Mouse (Mus musculus): ENCODE measurements at regions not wholly inside any gene's neighbourhood (a gene's known extent, or its start where the extent isn't known, plus 50 kb on each side); places are given as distances from the start of the nearest gene placed in this dataset.
A peak's percentile ranks its signal among the peaks of the same experiment; 100 is the strongest.

DNA sequence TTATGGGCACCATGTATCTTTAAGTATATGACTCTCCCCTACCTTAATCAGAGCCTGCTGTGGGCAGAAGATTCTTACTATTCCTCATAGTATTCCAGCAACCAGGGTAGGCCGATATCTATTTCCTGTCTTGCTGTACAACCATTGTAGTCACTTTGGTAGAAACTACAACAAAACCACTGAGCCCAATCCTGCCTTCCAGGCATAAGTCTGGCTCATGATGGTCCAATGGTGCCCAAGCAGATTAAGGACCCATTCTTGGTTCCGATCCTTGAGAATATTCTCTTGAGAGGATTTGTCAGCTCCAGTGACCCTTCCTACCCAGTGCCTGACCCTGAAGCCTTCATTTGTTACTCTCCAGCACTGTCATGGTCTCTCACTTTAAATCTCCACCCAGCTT lies 102.9 kb upstream of the Mylip start:
- no peak for DNase-seq

DNA sequence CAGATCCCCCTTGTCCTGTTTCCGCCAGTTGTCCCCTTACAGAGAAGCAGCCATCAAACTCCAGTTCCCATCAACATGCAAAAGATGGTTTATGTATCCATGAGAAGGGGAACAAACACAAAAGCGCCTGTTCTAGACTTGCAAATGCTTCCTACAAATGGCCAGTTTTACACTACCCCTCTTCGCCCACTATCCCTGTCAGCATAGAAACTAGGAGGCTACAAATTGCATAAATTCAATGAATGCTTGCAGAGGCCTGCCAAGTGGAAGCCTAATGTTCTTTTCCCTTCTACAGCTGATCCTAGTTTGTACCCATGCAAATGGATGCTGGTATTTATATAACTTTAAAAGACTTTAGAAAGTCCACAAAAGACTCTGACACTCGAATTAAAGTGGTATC lies 102.3 kb upstream of the Mylip start:
- DNase-seq, result no peak

DNA sequence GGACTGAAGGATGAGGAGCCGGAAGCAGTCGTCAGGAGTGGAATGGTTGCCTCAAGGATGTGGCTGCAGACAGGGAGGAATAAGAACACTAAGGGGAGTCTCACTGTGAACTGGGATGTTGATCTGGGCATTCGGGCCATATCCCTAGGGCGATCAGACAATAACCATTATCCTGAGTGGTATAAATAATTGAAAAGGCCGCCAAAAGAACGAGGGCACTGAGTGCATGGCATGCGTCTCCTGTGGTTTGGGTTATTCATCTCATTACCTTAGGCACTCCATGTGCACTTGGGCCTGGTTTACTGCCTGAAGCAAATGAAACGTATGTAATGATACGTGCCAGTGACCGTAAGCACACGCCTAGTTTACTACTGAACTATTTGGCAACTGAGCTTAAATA lies 99.6 kb upstream of the Mylip start:
- no peak for DNase-seq

DNA sequence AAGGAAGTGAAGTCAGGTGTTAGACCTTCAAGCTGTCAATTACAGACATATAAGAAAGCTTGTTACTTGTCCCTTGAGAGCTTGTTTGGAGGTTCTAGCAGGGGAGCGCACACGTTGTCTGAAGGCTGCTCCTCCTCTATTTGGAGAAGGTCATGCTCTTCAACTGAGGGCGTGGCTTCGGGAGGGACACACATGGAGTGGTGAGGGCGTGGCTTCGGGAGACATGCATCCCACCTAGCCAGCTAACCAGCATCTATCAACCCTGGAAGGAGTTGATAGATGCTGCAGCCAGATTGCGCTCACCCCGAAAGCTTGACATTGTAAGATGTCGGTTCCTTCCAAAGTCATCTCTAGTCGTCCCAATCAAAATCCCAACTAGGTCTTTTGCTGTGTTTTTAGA lies 94.9 kb upstream of the Mylip start:
- no peak for DNase-seq

DNA sequence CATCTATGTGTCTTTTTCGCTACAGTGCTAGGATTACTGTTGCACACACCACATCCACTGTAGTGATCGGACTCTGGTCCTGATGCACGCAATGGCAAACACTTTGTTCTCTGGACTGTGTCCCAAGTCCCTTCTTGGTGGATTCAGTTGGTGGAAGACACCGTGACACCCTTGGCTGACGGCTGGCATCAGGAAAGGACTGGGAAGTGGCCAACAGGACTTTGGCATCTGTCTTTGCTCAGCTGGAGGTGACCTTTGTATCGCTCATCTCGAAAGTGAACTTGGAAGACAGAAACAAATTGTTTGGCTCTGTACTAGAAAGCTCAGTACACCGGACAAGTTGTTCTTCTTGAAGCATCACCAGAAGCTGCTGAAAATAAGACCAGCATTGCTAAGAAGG lies 88.9 kb upstream of the Mylip start:
- no peak for DNase-seq

DNA sequence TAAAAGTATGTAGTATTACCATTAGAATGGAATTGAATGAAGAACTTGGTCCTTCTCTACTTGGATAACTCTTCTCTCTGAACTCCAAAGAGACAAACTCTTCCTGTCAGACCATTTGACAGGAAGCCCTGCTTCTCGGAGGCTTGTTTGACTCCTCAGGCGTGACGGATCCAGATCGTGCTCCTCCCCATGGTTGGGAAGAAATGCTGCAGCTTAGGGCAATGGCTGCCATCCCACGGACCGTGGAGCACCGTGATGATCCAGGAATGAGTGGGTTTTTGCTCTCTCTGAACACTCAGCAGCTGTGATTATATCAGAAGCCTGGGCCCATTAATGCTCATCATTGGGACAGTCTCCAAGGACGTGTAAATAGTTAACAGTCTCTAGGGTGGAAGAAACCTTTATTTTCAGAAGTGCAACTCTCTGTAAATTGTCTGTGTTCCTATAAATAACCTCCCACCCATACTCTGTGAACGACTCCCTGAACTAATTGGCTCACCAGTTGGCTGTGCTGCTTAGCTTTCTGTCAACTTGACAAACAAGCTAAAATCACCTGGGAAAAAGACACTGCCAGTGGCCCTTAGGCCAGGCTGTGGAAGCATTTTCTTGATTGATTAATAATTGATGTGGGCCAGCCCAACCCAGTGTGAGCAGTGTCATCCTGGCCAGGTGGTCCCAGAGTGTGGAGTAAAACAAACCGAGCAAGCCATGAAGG lies 88.2 kb upstream of the Mylip start:
- DNase-seq, result no peak

DNA sequence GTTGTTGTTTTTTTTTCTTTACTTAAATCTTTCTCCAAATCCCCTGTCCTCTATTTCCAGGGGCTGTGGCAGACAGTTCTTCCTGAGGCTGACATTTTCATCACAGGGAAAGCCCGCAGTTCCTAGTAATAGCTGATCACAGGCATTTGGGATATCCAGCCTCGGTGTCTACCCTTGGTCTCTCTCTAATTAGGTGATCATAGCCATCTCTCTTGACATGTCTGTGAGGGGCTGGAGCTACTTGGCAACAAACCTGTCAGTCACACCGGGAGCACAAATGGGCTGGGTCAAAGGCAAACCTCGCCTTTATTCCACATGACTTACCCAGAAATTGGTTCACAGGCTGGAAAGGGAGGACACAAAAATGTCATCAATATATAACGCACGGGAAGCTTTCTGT lies 86.7 kb upstream of the Mylip start:
- DNase-seq, result no peak

DNA sequence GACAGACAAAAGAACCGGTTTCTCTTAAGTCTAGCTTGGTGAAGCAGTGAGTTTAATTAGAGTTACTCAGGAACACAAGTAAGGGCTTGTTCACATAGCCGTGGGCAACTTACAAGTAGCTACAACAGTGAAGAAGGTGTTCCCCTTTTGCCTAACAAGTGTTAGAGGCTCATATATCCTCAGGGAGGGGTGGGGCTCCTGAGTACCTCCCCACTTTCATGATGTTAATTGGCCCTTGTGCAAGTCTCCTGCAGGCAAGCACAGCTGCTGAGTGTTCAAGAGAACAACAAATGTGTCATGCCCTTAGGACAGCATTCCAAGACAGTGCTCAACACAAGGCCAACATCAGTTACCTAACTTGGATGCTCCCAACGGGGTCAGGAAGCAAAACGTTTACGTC lies 83.4 kb upstream of the Mylip start:
- DNase-seq, result peak in 1 of 2 experiments; percentile 7

DNA sequence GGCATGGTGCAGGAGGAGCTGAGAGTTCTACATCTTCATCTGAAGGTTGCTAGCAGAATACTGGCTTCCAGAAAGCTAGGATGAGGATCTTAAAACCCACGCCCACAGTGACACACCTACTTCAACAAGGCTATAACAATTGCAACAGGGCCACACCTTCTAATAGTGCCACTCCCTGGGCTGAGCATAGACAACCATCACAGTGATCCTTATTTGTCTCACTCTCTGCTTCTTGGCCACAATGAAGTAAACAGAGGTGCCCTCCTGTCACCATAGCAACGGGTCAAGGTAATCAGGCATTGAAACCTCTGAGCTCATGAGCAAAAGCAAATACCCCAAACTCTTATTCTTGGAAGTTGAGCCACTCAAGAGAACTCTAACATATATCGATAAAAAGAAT lies 82.3 kb upstream of the Mylip start:
- no peak for DNase-seq

DNA sequence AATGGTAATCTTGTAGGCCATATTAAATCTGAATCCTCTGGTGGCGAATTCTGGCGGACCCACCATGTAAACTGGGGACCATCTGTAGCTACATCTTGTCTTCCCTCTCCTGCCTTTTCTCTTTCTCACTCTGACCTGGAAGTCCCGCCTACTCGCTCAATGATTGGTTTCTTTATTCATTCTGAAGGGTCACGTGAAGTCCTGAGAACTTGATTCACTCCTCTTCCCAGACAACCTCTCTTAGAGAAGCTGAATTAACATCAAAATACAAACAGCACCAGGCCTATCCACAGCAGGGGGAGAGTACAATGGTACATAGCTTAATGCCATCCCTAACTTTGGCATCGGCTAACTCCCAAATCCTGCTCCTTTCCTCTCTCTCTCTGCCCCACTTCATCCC lies 69.9 kb upstream of the Mylip start:
- no peak for DNase-seq

DNA sequence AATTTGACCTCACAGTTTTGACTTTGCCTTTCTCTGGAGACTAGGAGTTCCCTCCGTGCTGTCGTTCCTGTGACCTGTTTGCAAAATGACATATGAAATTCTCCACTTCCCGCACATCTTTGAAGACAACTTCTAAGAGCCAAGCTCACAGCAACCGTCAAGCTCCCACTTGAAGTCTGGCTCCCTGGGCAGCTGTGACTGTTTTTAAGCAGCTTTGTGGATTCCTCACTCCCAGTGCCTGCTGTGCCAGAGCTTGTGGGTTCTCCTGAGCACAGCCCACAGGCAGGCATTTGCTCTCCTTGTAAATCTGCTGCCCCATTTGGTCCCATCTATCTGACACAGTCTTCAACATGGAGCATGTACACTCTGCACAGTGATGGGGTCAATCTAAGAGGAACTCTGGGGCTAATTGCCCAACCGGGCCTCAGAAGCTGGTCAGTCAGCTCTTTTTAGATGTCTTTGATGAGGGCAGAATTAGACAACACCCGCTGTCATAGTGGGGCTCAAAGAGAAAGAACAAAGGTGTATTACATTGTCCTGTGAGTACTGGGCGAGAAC lies 63.7 kb upstream of the Mylip start:
- DNase-seq, result no peak

DNA sequence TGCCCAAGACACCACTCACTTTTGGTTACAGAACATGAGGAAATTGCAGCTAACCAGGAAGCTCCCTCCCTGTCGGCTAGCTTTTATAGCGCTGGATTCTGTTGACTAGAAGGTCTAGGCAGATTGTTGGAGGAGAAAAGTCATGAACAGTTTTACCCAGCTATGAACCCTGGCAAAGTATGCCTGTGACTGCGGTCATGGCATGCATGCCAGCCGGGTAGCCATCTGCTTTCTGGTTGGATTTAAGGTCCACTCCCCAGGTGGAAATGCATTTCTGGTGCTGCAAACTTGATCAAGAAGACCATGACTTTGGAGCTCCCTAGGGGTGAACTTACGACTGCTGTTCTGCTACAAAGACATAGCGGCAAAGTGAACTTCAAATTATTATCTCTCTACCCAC lies 62.8 kb upstream of the Mylip start:
- DNase-seq, result no peak

DNA sequence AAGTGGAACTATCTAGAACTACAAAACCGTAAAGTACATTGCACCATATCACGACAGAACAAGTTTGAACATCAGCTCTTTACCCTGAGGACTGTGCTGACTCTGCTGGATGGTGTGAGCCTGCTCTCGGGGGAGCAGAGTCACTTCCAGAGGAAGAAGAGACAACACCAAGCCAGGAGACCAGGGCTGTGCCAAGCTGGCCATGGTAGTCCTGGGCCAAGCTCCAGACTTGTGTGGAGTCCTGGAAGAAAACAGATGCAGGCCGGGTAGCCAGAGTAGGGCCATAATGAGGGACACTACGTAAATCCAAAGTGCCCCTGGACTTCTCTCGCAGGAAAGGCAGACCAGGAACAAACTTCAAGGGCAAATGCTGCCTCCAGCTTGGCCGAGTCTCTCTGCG lies 59.0 kb upstream of the Mylip start:
- DNase-seq, result no peak

DNA sequence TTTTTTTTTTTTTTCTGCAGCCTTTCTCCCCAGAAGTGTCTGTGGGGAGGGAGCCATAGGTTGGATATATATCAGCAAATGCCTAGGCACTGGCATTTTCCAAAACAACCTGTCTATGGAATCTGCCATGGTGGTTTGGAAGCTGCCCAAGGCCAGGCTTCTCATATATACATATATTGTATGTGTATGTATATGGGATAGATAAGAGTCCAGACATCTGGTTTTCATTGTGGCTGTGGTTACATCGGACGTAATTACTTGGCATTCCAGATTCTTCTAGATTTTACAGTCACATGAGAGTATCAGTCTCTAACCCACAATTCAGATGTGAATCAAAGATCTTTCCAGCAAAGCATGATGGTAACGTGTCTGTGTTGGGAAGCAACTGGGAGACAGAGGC lies 57.5 kb upstream of the Mylip start:
- no peak for DNase-seq

DNA sequence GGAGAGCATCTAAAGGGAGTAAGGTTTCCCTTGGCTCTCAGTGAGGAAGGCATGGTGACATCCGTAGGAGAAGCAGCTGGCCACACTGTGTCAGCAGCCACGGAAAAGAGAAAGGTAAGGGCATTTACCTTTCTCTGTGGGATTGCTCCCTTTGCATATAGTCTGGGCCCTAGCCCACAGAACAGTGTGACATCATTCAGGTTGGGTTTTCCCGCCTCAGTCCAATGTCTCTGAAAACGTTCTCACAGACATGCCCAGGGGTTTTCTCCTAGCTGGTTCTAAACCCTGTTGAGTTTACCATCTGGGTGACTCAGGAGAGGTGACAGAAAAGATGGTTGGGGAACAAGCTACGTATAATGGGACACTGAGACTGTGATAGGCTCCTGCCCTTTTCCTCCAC lies 55.9 kb upstream of the Mylip start:
- DNase-seq, result no peak
